Mouse (Mus musculus) C2C12 (cell line): ENCODE measurements around the gene Efna5.

Experiments used
- CEBPB ChIP-seq: IDR thresholded peaks from one replicate; pipeline ENCODE4 v1.6.1; 2011; ENCODE audit warnings: low read depth, mild to moderate bottlenecking, control low read depth, moderate library complexity
- CTCF ChIP-seq: IDR thresholded peaks from one replicate; pipeline ENCODE4 v1.5.1; 2011; ENCODE audit not compliant: control insufficient read depth, insufficient read depth, insufficient read length
- FOSL1 ChIP-seq: IDR thresholded peaks from one replicate; pipeline ENCODE4 v1.8.0; 2011; ENCODE audit warnings: mild to moderate bottlenecking, low read length; ENCODE audit not compliant: poor library complexity, insufficient read depth, severe bottlenecking
- MAX ChIP-seq: IDR thresholded peaks from one replicate; pipeline ENCODE4 v1.6.1; 2011; ENCODE audit warnings: mild to moderate bottlenecking, control low read depth
- MYOD1 ChIP-seq: IDR thresholded peaks from one replicate; pipeline ENCODE4 v1.6.1; 2011; ENCODE audit warnings: low read depth; ENCODE audit not compliant: control insufficient read depth, insufficient read length
- MYOG ChIP-seq: IDR thresholded peaks from one replicate; pipeline ENCODE4 v1.6.1; 2011; ENCODE audit not compliant: control insufficient read depth, insufficient read length; ENCODE audit errors: extremely low read depth
- USF1 ChIP-seq: IDR thresholded peaks from one replicate; pipeline ENCODE4 v1.6.1; 2011; ENCODE audit warnings: low read depth, mild to moderate bottlenecking, control low read depth, moderate library complexity

- TF ChIP-seq CTCF = no peak
- no peak for TF ChIP-seq USF1
- TF ChIP-seq MYOG = no peak
- no peak for TF ChIP-seq MAX
- TF ChIP-seq CEBPB = no peak
- no peak for TF ChIP-seq FOSL1
- TF ChIP-seq MYOD1 = no peak
These were observed 62.3 kb downstream of the Efna5 start for GRCm38 (mm10) chr17:62818821-62819220.
